Mouse (Mus musculus) ES-Bruce4 (cell line): ENCODE results near the gene Gm10643.

Experiments
- CTCF ChIP-seq: IDR thresholded peaks from one replicate; pipeline ENCODE4 v1.8.1; 2011; ENCODE audit warnings: low read depth, low read length
- EP300 ChIP-seq: IDR thresholded peaks from 2 replicates; pipeline ENCODE4 v1.6.1; 2011; ENCODE audit warnings: low read depth, low read length; ENCODE audit not compliant: insufficient read depth
- POLR2A ChIP-seq: IDR thresholded peaks from one replicate; pipeline ENCODE4 v1.8.1; 2011; ENCODE audit warnings: low read length; ENCODE audit not compliant: insufficient read depth

DNA sequence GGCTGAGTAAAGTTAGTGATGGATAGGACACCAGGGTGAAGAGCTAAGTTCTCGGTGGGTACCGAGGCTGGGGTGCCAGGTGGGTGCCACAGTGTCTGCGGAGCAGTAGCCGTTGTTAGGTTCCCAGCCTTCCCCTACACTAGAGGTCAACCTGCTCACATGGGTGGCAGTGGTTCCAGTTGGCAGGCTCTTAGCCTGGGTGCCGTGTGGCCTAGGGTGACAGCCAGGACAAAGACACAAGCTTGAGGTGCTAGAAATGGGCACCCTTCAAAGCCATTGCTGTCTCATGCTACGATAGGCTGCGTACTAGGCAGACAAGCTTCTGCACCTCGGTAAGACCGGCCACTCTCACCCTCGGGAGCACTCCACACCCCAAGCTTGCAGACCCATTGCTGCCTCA is 7.4 kb upstream of the Gm10643 start:
- no peak for TF ChIP-seq CTCF
- no peak for TF ChIP-seq POLR2A
- TF ChIP-seq EP300 = no peak
